Mouse (Mus musculus): ENCODE results near the gene Vmn1r18.

- no peak for TF ChIP-seq POLR2A (IDR thresholded peaks at IDR 0.05; ENCODE audit: extremely low read depth, insufficient read depth, low read length)
- TF ChIP-seq CTCF (IDR thresholded peaks at IDR 0.05; ENCODE audit: low read depth, low read length): no peak
Measured at GRCm38 (mm10) chr6:57356864-57357263, 38.7 kb downstream of the Vmn1r18 start.

Data from liver, adult 2 months (tissue).